Comparison of ENCODE assay signal across 8 mouse cellular contexts in genomic region chr11:95509126-95509717, GRCm38 (mm10). TPM values are rescaled to one million over a fixed set of nuclear protein-coding genes. Genes with fewer than 3 reads are reported as not detected.
DNase-seq lines count a peak whose midpoint lies in the region; ATAC-seq and TF ChIP-seq lines count a peak whose summit lies in the region.
"Had no signal": no experiment of that assay in that cellular context is flagged by ENCODE, and none has a peak within 500 bp of the region (broad histone marks: within the 10 kb centered on the region; RNA-seq: fewer than 3 reads in every experiment).

No protein-coding gene starts in this region.

- intact Hi-C loops in gastrocnemius, postnatal 36 days (cut with DNase I) = no loop called here

- H3K27ac ChIP-seq in hindbrain, postnatal 0 days = no peak overlapping the region
- no peak overlapping the region for H3K27ac ChIP-seq in hindbrain, embryonic 10.5 days
- no peak overlapping the region for H3K27ac ChIP-seq in bone marrow macrophage, adult 2 months (ENCODE audit: insufficient read depth, low read depth, low read length)
- H3K27ac ChIP-seq: limb, embryonic 12.5 days had no signal

- no peak for DNase-seq in hindbrain, postnatal 0 days (ENCODE audit: low spot score)
- no peak for DNase-seq in hindbrain, embryonic 10.5 days (ENCODE audit: low spot score)
- DNase-seq in 3T3-L1 (ENCODE audit: low read depth, low spot score) (peak; percentile 35), A20 (ENCODE audit: low read depth, low spot score) (peak; percentile 41)
- DNase-seq in left cerebral cortex, adult 11 months (ENCODE audit: low spot score) = no peak
- no peak for DNase-seq in gastrocnemius, postnatal 36 days

- no peak overlapping the region for H3K9ac ChIP-seq in hindbrain, postnatal 0 days (replicated peaks; ENCODE audit: low read length)
- H3K9ac ChIP-seq: limb, embryonic 12.5 days had no signal

- H3K4me3 ChIP-seq in hindbrain, postnatal 0 days (ENCODE audit: low read length) = no peak overlapping the region
- H3K4me3 ChIP-seq in hindbrain, embryonic 10.5 days = no peak overlapping the region
- H3K4me3 ChIP-seq in bone marrow macrophage, adult 2 months (ENCODE audit: insufficient read depth, low read length) = no peak overlapping the region
- H3K4me3 ChIP-seq: limb, embryonic 12.5 days had no signal

- no peak for ATAC-seq in hindbrain, postnatal 0 days

- 69% methylated on average over 6 of the region's 6 CpGs for WGBS in hindbrain, postnatal 0 days
- WGBS in hindbrain, embryonic 10.5 days = 76% methylated on average over 6 of the region's 6 CpGs

- no peaks in the 10 kb centered on the region for H3K9me3 ChIP-seq in hindbrain, postnatal 0 days (ENCODE audit: low read length)
- no peaks in the 10 kb centered on the region for H3K9me3 ChIP-seq in hindbrain, embryonic 10.5 days
- H3K9me3 ChIP-seq: limb, embryonic 12.5 days had no signal

- peaks cover 2% of the 10 kb centered on the region; the same call in 1 of the 2 replicates for H3K4me1 ChIP-seq in hindbrain, postnatal 0 days (ENCODE audit: insufficient read depth, low read length)
- peaks cover 39% of the 10 kb centered on the region for H3K4me1 ChIP-seq in hindbrain, embryonic 10.5 days (replicated peaks)
- peaks cover 19% of the 10 kb centered on the region for H3K4me1 ChIP-seq in bone marrow macrophage, adult 2 months (ENCODE audit: control insufficient read depth, insufficient read depth, low read length)

- no peaks in the 10 kb centered on the region for H3K27me3 ChIP-seq in hindbrain, postnatal 0 days (ENCODE audit: insufficient read depth, low read length)
- H3K27me3 ChIP-seq in hindbrain, embryonic 10.5 days (ENCODE audit: insufficient read depth, poor library complexity, severe bottlenecking) = peaks cover 66% of the 10 kb centered on the region

- TF ChIP-seq CTCF in hindbrain, postnatal 0 days (IDR thresholded peaks at IDR 0.05; ENCODE audit: low read depth) = peak; percentile 57
- TF ChIP-seq CTCF in bone marrow macrophage, adult 2 months (IDR thresholded peaks at IDR 0.05; ENCODE audit: low read depth, low read length) = peak; percentile 42

- H3K4me2 ChIP-seq in hindbrain, postnatal 0 days (ENCODE audit: low read depth, low read length) = no peak overlapping the region

- no peaks in the 10 kb centered on the region for H3K36me3 ChIP-seq in hindbrain, postnatal 0 days (ENCODE audit: insufficient read depth, low read length)
- no peaks in the 10 kb centered on the region for H3K36me3 ChIP-seq in hindbrain, embryonic 10.5 days

- TF ChIP-seq POLR2A in bone marrow macrophage, adult 2 months (IDR thresholded peaks at IDR 0.05; ENCODE audit: borderline replicate concordance, low read depth, low read length) = no peak

RNA-seq across cellular contexts. Expression of gene Nxph3, which starts 5.1 kb away (rescaled TPM):
- total RNA-seq in hindbrain, postnatal 0 days (2014; rRNA removed) = 21.4 and 23.6 TPM in 2 replicates
- 3.7 and 4.1 TPM in 2 replicates for polyA plus RNA-seq in hindbrain, postnatal 0 days (2015; fragmentation: Nextera tagmentation; extraction: Ambion mirVana)
- 0.46 and 0.75 TPM in 2 replicates for polyA plus RNA-seq in hindbrain, embryonic 10.5 days (2016; fragmentation: Nextera tagmentation; extraction: Ambion mirVana)
- not detected in 2 replicates for polyA plus RNA-seq in bone marrow macrophage, adult 2 months (2012; ENCODE audit: insufficient read depth, insufficient read length, missing spikeins)
- total RNA-seq in gastrocnemius, postnatal 36 days (2021) = under 1 TPM; 0.15 to 0.20 TPM

Comparison
In these comparisons a context has a peak if more than half of its experiments do, and no peak if none do; other contexts are left out.
1. DNase-seq: peak in 3T3-L1 (single experiment) and A20 (single experiment); none in hindbrain, postnatal 0 days (single experiment), hindbrain, embryonic 10.5 days (single experiment), left cerebral cortex, adult 11 months (single experiment) and gastrocnemius, postnatal 36 days (0 of 2).